Mouse (Mus musculus) ES-E14 (cell line): ENCODE results near the gene Pax8.

Experiments used
- CHD2 ChIP-seq: IDR thresholded peaks from 2 replicates; pipeline ENCODE4 v1.6.1; 2014; ENCODE audit warnings: mild to moderate bottlenecking, low read depth, low read length, inconsistent platforms
- HCFC1 ChIP-seq: IDR thresholded peaks from 2 replicates; pipeline ENCODE4 v1.6.1; 2012; ENCODE audit warnings: low read length, inconsistent platforms, borderline replicate concordance; ENCODE audit not compliant: insufficient read depth
- MAFK ChIP-seq: IDR thresholded peaks from 2 replicates; pipeline ENCODE4 v1.6.1; 2014; ENCODE audit warnings: mild to moderate bottlenecking, low read depth, low read length, inconsistent platforms; ENCODE audit not compliant: insufficient read depth

GRCm38 (mm10) chr2:24453206-24453605, 22.2 kb downstream of the Pax8 start:
- no peak for TF ChIP-seq CHD2
- no peak for TF ChIP-seq MAFK
- no peak for TF ChIP-seq HCFC1
